ENCODE assay signal across 15 mouse cellular contexts in genomic region chr8:125341606-125342005, GRCm38 (mm10).
DNase-seq lines count a peak whose midpoint lies in the region; ATAC-seq and TF ChIP-seq lines count a peak whose summit lies in the region.
"Had no signal": no experiment of that assay in that cellular context is flagged by ENCODE, and none has a peak within 500 bp of the region (broad histone marks: within the 10 kb centered on the region; RNA-seq: fewer than 3 reads in every experiment).

No protein-coding gene starts in this region.

- DNase-seq in lung, adult 2 months: no peak
- peak; percentile 83 for DNase-seq in adrenal gland, adult 2 months
- peak; percentile 80 for DNase-seq in brain, adult 2 months (ENCODE audit: low read depth, low spot score)
- DNase-seq in urinary bladder, postnatal 4 days (ENCODE audit: low spot score in 2 of 2): no peak
- no peak for DNase-seq in thymus, postnatal 36 days
- DNase-seq: kidney, adult 8-10 months; liver, embryonic 13.5 days; midbrain, embryonic 14.5 days; right cerebral cortex, postnatal 14 days; thymus, postnatal 25 days had no signal

- H3K79me2 ChIP-seq in myocyte (ENCODE audit: control insufficient read depth, insufficient read depth): no peaks in the 10 kb centered on the region

- H3K9me3 ChIP-seq in lung, embryonic 16.5 days (ENCODE audit: control insufficient read depth, low read length): no peaks in the 10 kb centered on the region
- H3K9me3 ChIP-seq: liver, embryonic 13.5 days; neural tube, embryonic 12.5 days had no signal

- no peak overlapping the region for H3K4me2 ChIP-seq in lung, embryonic 16.5 days (ENCODE audit: low read depth, low read length)
- H3K4me2 ChIP-seq in myocyte (ENCODE audit: low read depth): peak overlapping the region; percentile 3
- H3K4me2 ChIP-seq: liver, embryonic 13.5 days; neural tube, embryonic 12.5 days had no signal

- no peak for TF ChIP-seq CTCF in lung, adult 2 months (IDR thresholded peaks at IDR 0.05; ENCODE audit: insufficient read depth, low read length)

- H3K4me3 ChIP-seq in lung, embryonic 16.5 days (ENCODE audit: low read length): no peak overlapping the region
- H3K4me3 ChIP-seq in lung, adult 2 months (replicated peaks; ENCODE audit: extremely low read depth, low read depth, low read length): no peak overlapping the region
- no peak overlapping the region for H3K4me3 ChIP-seq in myocyte
- H3K4me3 ChIP-seq: liver, embryonic 13.5 days; neural tube, embryonic 12.5 days had no signal

- TF ChIP-seq POLR2A in lung, adult 2 months (IDR thresholded peaks at IDR 0.05; ENCODE audit: borderline replicate concordance, extremely low read depth, low read depth, low read length): no peak
- no peak for TF ChIP-seq POLR2A in myocyte (IDR thresholded peaks at IDR 0.05; ENCODE audit: insufficient read length, low read depth)

- peaks cover 12% of the 10 kb centered on the region for H3K4me1 ChIP-seq in lung, embryonic 16.5 days (replicated peaks; ENCODE audit: control insufficient read depth, insufficient read depth, low read length)
- peaks cover 12% of the 10 kb centered on the region for H3K4me1 ChIP-seq in lung, adult 2 months (ENCODE audit: control insufficient read depth, insufficient read depth, low read length)

- no peaks in the 10 kb centered on the region for H3K27me3 ChIP-seq in lung, embryonic 16.5 days (ENCODE audit: control insufficient read depth, insufficient read depth, low read depth, low read length)
- H3K27me3 ChIP-seq in myocyte (ENCODE audit: control insufficient read depth, insufficient read depth, insufficient read length): no peaks in the 10 kb centered on the region
- H3K27me3 ChIP-seq: liver, embryonic 13.5 days had no signal

- H3K36me3 ChIP-seq in lung, embryonic 16.5 days (ENCODE audit: control insufficient read depth, insufficient read depth, low read length): no peaks in the 10 kb centered on the region
- H3K36me3 ChIP-seq in myocyte (ENCODE audit: control insufficient read depth, insufficient read depth): no peaks in the 10 kb centered on the region
- H3K36me3 ChIP-seq: liver, embryonic 13.5 days; neural tube, embryonic 12.5 days had no signal

- H3K27ac ChIP-seq in lung, embryonic 16.5 days (ENCODE audit: low read length): no peak overlapping the region
- H3K27ac ChIP-seq: hindbrain, postnatal 0 days; liver, embryonic 13.5 days; macrophage; neural tube, embryonic 12.5 days had no signal

- 67% methylated on average over 4 of the region's 4 CpGs for WGBS in lung, embryonic 16.5 days
- WGBS in lung, adult 2 months: 51% methylated on average over 4 of the region's 4 CpGs

- peak; percentile 16; the same call in 1 of the 2 replicates for ATAC-seq in lung, embryonic 16.5 days (ENCODE audit: low read depth)
- ATAC-seq: hindbrain, postnatal 0 days had no signal

- H3K9ac ChIP-seq in lung, embryonic 16.5 days (ENCODE audit: low read length): no peak overlapping the region
- H3K9ac ChIP-seq: liver, embryonic 13.5 days; neural tube, embryonic 12.5 days had no signal

- H3ac ChIP-seq in myocyte (ENCODE audit: control insufficient read depth, insufficient read length): no peak overlapping the region

TF ChIP-seq in myocyte, 11 proteins besides CTCF, POLR2A, EP300 and RAD21:
- TF ChIP-seq MAX (IDR thresholded peaks at IDR 0.05; ENCODE audit: low read depth) (no peak), CEBPB (IDR thresholded peaks at IDR 0.05; ENCODE audit: insufficient read depth, poor library complexity, severe bottlenecking) (no peak), MYOD1 (IDR thresholded peaks at IDR 0.05; ENCODE audit: control insufficient read depth in 1 of 3, insufficient read length in 2 of 3, low read depth in 2 of 3) (peak in 1 of 3 experiments; percentile 9), MYOG (IDR thresholded peaks at IDR 0.05; ENCODE audit: control insufficient read depth in 1 of 3, insufficient read depth in 1 of 3, insufficient read length in 2 of 3, low read depth in 2 of 3) (no peak)

Comparison
In these comparisons a context has a peak if more than half of its experiments do, and no peak if none do; other contexts are left out.
1. DNase-seq: peak in adrenal gland, adult 2 months (single experiment) and brain, adult 2 months (single experiment); none in lung, adult 2 months (single experiment), urinary bladder, postnatal 4 days (0 of 2) and thymus, postnatal 36 days (0 of 2).